Mouse (Mus musculus): ENCODE measurements at regions not wholly inside any gene's neighbourhood (a gene's known extent, or its start where the extent isn't known, plus 50 kb on each side); places are given as distances from the start of the nearest gene placed in this dataset.

- ATAC-seq (no peak), DNase-seq (ENCODE audit: low read depth, low spot score) (no peak)
- no peak for TF ChIP-seq CTCF (IDR thresholded peaks at IDR 0.05)
- in situ Hi-C loops (cut with MboI; ENCODE audit: low pct_unique_long_range_greater_than_20kb), result no loop called here
- peaks cover 6% of the 10 kb centered on the region for H3K27me3 ChIP-seq
- ChIA-PET CTCF (interaction anchor here (0.8 to 1.9 kb wide), 2 partner anchors 30 to 33 kb away, joined by 3 to 4 read pairs; no protein-coding TSS in a partner anchor), POLR2A (no interaction called here)
These were observed 94.8 kb downstream of the Rbm46 start for GRCm38 (mm10) chr3:82781464-82781863.

- CTCF ChIA-PET, result no interaction called here
- no peak for DNase-seq (ENCODE audit: low read depth, low spot score)
- in situ Hi-C loops (cut with MboI; ENCODE audit: low pct_unique_long_range_greater_than_20kb), result no loop called here
- POLR2A ChIA-PET, result no interaction called here
- ATAC-seq, result no peak
- peaks cover 3% of the 10 kb centered on the region for H3K27me3 ChIP-seq
- TF ChIP-seq CTCF (IDR thresholded peaks at IDR 0.05), result no peak
These were observed 105.6 kb downstream of the Rbm46 start for GRCm38 (mm10) chr3:82770512-82771270.

- ATAC-seq, result no peak
- in situ Hi-C loops (cut with MboI; ENCODE audit: low pct_unique_long_range_greater_than_20kb), result no loop called here
- ChIA-PET CTCF (no interaction called here), POLR2A (no interaction called here)
- no peak for DNase-seq (ENCODE audit: low read depth, low spot score)
- TF ChIP-seq CTCF (IDR thresholded peaks at IDR 0.05), result no peak
- H3K27me3 ChIP-seq, result no peaks in the 10 kb centered on the region
These were observed 108.8 kb downstream of the Rbm46 start for GRCm38 (mm10) chr3:82767484-82767883.

- no peaks in the 10 kb centered on the region for H3K27me3 ChIP-seq
- CTCF ChIA-PET, result interaction anchor here (0.7 kb wide), 1 partner anchor 15 kb away, joined by 3 read pairs; no protein-coding TSS in a partner anchor
- POLR2A ChIA-PET, result no interaction called here
- no peak for DNase-seq (ENCODE audit: low read depth, low spot score)
- in situ Hi-C loops (cut with MboI; ENCODE audit: low pct_unique_long_range_greater_than_20kb), result no loop called here
- no peak for ATAC-seq
- TF ChIP-seq CTCF (IDR thresholded peaks at IDR 0.05), result no peak
These were observed 116.3 kb downstream of the Rbm46 start for GRCm38 (mm10) chr3:82759946-82760345.

- in situ Hi-C loops (cut with MboI; ENCODE audit: low pct_unique_long_range_greater_than_20kb), result no loop called here
- peaks cover under 1% of the 10 kb centered on the region for H3K27me3 ChIP-seq
- TF ChIP-seq CTCF (IDR thresholded peaks at IDR 0.05), result no peak
- ATAC-seq (no peak), DNase-seq (ENCODE audit: low read depth, low spot score) (no peak)
- CTCF ChIA-PET, result no interaction called here
- POLR2A ChIA-PET, result no interaction called here
These were observed 117.3 kb downstream of the Rbm46 start for GRCm38 (mm10) chr3:82758967-82759366.

- in situ Hi-C loops (cut with MboI; ENCODE audit: low pct_unique_long_range_greater_than_20kb), result loop anchor here (10.0 kb wide), 1 partner anchor 361 kb away; no protein-coding TSS in a partner anchor
- peaks cover 19% of the 10 kb centered on the region for H3K27me3 ChIP-seq
- peak; percentile 98 for TF ChIP-seq CTCF (IDR thresholded peaks at IDR 0.05)
- DNase-seq (ENCODE audit: low read depth, low spot score) (peak; percentile 13), ATAC-seq (peak; percentile 65)
- ChIA-PET POLR2A (no interaction called here), CTCF (interaction anchor here (1.1 to 1.9 kb wide), 2 partner anchors 15 to 361 kb away, joined by 4 to 7 read pairs; no protein-coding TSS in a partner anchor)
These were observed 150.7 kb downstream of the Rbm46 start for GRCm38 (mm10) chr3:82725546-82725945.

GRCm38 (mm10) chr3:82707628-82708027 is 159.7 kb upstream of the Npy2r start:
- peaks cover 9% of the 10 kb centered on the region for H3K27me3 ChIP-seq
- no peak for TF ChIP-seq CTCF (IDR thresholded peaks at IDR 0.05)
- DNase-seq (ENCODE audit: low read depth, low spot score) (peak; percentile 9), ATAC-seq (peak; percentile 47)
- POLR2A ChIA-PET, result no interaction called here
- in situ Hi-C loops (cut with MboI; ENCODE audit: low pct_unique_long_range_greater_than_20kb), result no loop called here
- CTCF ChIA-PET, result interaction anchor here (1.0 kb wide), 1 partner anchor 11 kb away, joined by 3 read pairs; no protein-coding TSS in a partner anchor

GRCm38 (mm10) chr3:82692131-82692530 is 144.2 kb upstream of the Npy2r start:
- in situ Hi-C loops (cut with MboI; ENCODE audit: low pct_unique_long_range_greater_than_20kb), result no loop called here
- TF ChIP-seq CTCF (IDR thresholded peaks at IDR 0.05), result peak; percentile 45
- POLR2A ChIA-PET, result no interaction called here
- ATAC-seq (no peak), DNase-seq (ENCODE audit: low read depth, low spot score) (no peak)
- peaks cover 7% of the 10 kb centered on the region for H3K27me3 ChIP-seq
- CTCF ChIA-PET, result interaction anchor here (1.3 to 2.2 kb wide), 2 partner anchors 8 to 12 kb away, joined by 5 to 7 read pairs; no protein-coding TSS in a partner anchor

- peaks cover 7% of the 10 kb centered on the region for H3K27me3 ChIP-seq
- TF ChIP-seq CTCF (IDR thresholded peaks at IDR 0.05), result no peak
- in situ Hi-C loops (cut with MboI; ENCODE audit: low pct_unique_long_range_greater_than_20kb), result no loop called here
- ATAC-seq, result no peak
- POLR2A ChIA-PET, result no interaction called here
- no peak for DNase-seq (ENCODE audit: low read depth, low spot score)
- CTCF ChIA-PET, result no interaction called here
These were observed 108.4 kb upstream of the Npy2r start for GRCm38 (mm10) chr3:82656159-82656874.

- CTCF ChIA-PET, result no interaction called here
These were observed 104.5 kb upstream of the Npy2r start for GRCm38 (mm10) chr3:82652346-82652745.

GRCm38 (mm10) chr3:82640052-82640451 is 92.2 kb upstream of the Npy2r start:
- H3K27me3 ChIP-seq, result peaks cover 23% of the 10 kb centered on the region
- CTCF ChIA-PET, result interaction anchor here (1.1 kb wide), 1 partner anchor 14 kb away, joined by 3 read pairs; no protein-coding TSS in a partner anchor
- ATAC-seq (no peak), DNase-seq (ENCODE audit: low read depth, low spot score) (no peak)
- in situ Hi-C loops (cut with MboI; ENCODE audit: low pct_unique_long_range_greater_than_20kb), result no loop called here
- no peak for TF ChIP-seq CTCF (IDR thresholded peaks at IDR 0.05)
- POLR2A ChIA-PET, result no interaction called here

More at GRCm38 (mm10) chr3:82652346-82652745, 104.5 kb upstream of the Npy2r start:
- TF ChIP-seq CTCF (IDR thresholded peaks at IDR 0.05), result no peak
- POLR2A ChIA-PET, result no interaction called here
- ATAC-seq, result no peak
- H3K27me3 ChIP-seq, result peaks cover 5% of the 10 kb centered on the region
- DNase-seq (ENCODE audit: low read depth, low spot score), result no peak
- in situ Hi-C loops (cut with MboI; ENCODE audit: low pct_unique_long_range_greater_than_20kb), result no loop called here

Measured in Patski (cell line).